Mouse (Mus musculus) hindbrain, embryonic 12.5 days (tissue): ENCODE measurements at regions not wholly inside any gene's neighbourhood (a gene's known extent, or its start where the extent isn't known, plus 50 kb on each side); places are given as distances from the start of the nearest gene placed in this dataset.

ENCODE experiments used
- ATAC-seq: fragments of 200-750 bp; cut with Nextera tagmentation; 2 replicates; pipeline ENCODE4 v1.8.0; 2017; ENCODE audit warnings: moderate TSS enrichment; ENCODE audit not compliant: low FRiP score
- H3K27ac ChIP-seq: fragments of 300-500 bp; sonication (generic); 2 replicates; pipeline ENCODE4 v1.5.1; 2016; ENCODE audit warnings: mild to moderate bottlenecking
- H3K27me3 ChIP-seq: fragments of 300-500 bp; sonication (generic); 2 replicates; pipeline ENCODE4 v1.6.1; 2016; ENCODE audit warnings: mild to moderate bottlenecking
- H3K36me3 ChIP-seq: fragments of 300-500 bp; sonication (generic); 2 replicates; pipeline ENCODE4 v1.6.1; 2016; ENCODE audit warnings: mild to moderate bottlenecking
- H3K4me1 ChIP-seq: fragments of 300-500 bp; sonication (generic); 2 replicates; pipeline ENCODE4 v1.6.1; 2016
- H3K4me2 ChIP-seq: fragments of 300-500 bp; sonication (generic); replicated peaks from 2 replicates; pipeline ENCODE4 v1.6.1; 2016; ENCODE audit warnings: mild to moderate bottlenecking
- H3K4me3 ChIP-seq: fragments of 300-500 bp; sonication (generic); 2 replicates; pipeline ENCODE4 v1.5.1; 2016; ENCODE audit warnings: mild to moderate bottlenecking
- H3K9ac ChIP-seq: fragments of 300-500 bp; sonication (generic); 2 replicates; pipeline ENCODE4 v1.6.1; 2016; ENCODE audit warnings: mild to moderate bottlenecking, moderate library complexity
- H3K9me3 ChIP-seq: fragments of 300-500 bp; sonication (generic); replicated peaks from 2 replicates; pipeline ENCODE4 v1.6.1; 2016; ENCODE audit warnings: mild to moderate bottlenecking
- WGBS: fragments of 180-500 bp; shearing (Covaris S2); methylation state at CpG from one replicate; pipeline ENCODE4 v1.1.7; 2016; 5-methylcytosine and 5-hydroxymethylcytosine counted together

- Histone ChIP-seq H3K9me3 (no peaks in the 10 kb centered on the region), H3K4me2 (no peak overlapping the region), H3K36me3 (no peaks in the 10 kb centered on the region), H3K27ac (no peak overlapping the region), H3K4me3 (no peak overlapping the region), H3K27me3 (no peaks in the 10 kb centered on the region), H3K9ac (no peak overlapping the region), H3K4me1 (peaks cover 11% of the 10 kb centered on the region)
- WGBS, result 59% methylated on average over 3 of the region's 3 CpGs
- no peak for ATAC-seq
Observed at GRCm38 (mm10) chr6:4413201-4413600, 91.4 kb upstream of the Col1a2 start.

GRCm38 (mm10) chr6:4414166-4414565 is 90.4 kb upstream of the Col1a2 start:
- H3K36me3 ChIP-seq, result no peaks in the 10 kb centered on the region
- 38% methylated on average over 6 of the region's 6 CpGs for WGBS
- no peaks in the 10 kb centered on the region for H3K27me3 ChIP-seq
- ATAC-seq, result no peak
- H3K9me3 ChIP-seq, result no peaks in the 10 kb centered on the region
- H3K27ac ChIP-seq, result no peak overlapping the region
- H3K9ac ChIP-seq, result no peak overlapping the region
- H3K4me3 ChIP-seq, result no peak overlapping the region
- no peak overlapping the region for H3K4me2 ChIP-seq
- H3K4me1 ChIP-seq, result peaks cover 15% of the 10 kb centered on the region

DNA sequence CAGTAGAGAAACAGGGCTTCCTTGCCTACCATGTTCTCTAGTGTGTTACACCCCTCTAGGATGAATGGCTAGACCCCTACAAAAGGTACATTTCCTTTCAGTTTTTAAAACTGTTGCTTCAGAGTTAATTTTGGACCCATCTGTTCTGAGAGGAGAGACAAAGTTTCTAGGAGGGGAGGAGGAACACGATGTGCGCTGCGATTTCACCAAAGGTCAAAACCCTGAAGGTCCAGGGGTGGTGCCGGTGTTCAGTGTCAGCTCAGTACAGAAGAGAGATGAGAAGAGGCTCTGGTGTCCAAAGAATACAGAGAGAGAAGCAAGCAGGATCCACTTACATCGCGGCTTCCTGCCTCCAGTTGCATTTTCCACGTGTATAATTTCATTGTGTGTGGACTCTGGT is 89.4 kb upstream of the Col1a2 start:
- Histone ChIP-seq H3K9me3 (no peaks in the 10 kb centered on the region), H3K4me3 (no peak overlapping the region), H3K27me3 (no peaks in the 10 kb centered on the region), H3K27ac (no peak overlapping the region), H3K4me2 (no peak overlapping the region), H3K36me3 (no peaks in the 10 kb centered on the region), H3K4me1 (peaks cover 15% of the 10 kb centered on the region), H3K9ac (no peak overlapping the region)
- no peak for ATAC-seq
- WGBS, result 71% methylated on average over 7 of the region's 7 CpGs

- H3K4me1 ChIP-seq, result peaks cover 15% of the 10 kb centered on the region
- H3K9me3 ChIP-seq, result no peaks in the 10 kb centered on the region
- no peak overlapping the region for H3K9ac ChIP-seq
- no peaks in the 10 kb centered on the region for H3K36me3 ChIP-seq
- H3K4me2 ChIP-seq, result 0 out of 2 replicates have a peak overlapping the region, but pooled peaks have one; percentile 21
- peak; percentile 71 for ATAC-seq
- no peaks in the 10 kb centered on the region for H3K27me3 ChIP-seq
- H3K4me3 ChIP-seq, result no peak overlapping the region
- 35% methylated on average over 6 of the region's 6 CpGs for WGBS
- H3K27ac ChIP-seq, result peak overlapping the region; percentile 55; the same call in 1 of the 2 replicates
Observed at GRCm38 (mm10) chr6:4417247-4417709, 87.3 kb upstream of the Col1a2 start.

DNA sequence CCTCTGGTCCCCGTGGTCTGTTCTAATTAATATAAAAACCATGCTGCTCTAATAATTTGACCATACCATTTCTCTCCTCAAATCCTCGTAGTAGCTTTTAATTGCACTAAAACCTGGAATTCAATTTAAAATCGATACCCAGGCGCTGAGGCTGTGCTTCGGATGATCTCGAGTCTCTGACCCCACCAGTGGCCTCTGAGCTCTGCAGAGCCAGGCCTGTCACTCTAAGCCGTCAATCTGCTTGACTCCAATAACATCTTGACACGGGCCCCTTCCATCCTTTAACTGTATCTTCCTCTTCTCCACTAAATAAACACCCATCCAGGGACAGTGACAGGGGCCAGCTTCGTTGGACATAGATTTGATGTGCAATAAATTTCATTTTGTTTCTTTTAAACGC is 86.2 kb upstream of the Col1a2 start:
- Histone ChIP-seq H3K27ac (no peak overlapping the region), H3K9me3 (no peaks in the 10 kb centered on the region), H3K9ac (no peak overlapping the region), H3K4me2 (no peak overlapping the region), H3K4me1 (peaks cover 15% of the 10 kb centered on the region), H3K27me3 (no peaks in the 10 kb centered on the region), H3K36me3 (no peaks in the 10 kb centered on the region), H3K4me3 (no peak overlapping the region)
- 51% methylated on average over 10 of the region's 10 CpGs for WGBS
- ATAC-seq, result no peak

DNA sequence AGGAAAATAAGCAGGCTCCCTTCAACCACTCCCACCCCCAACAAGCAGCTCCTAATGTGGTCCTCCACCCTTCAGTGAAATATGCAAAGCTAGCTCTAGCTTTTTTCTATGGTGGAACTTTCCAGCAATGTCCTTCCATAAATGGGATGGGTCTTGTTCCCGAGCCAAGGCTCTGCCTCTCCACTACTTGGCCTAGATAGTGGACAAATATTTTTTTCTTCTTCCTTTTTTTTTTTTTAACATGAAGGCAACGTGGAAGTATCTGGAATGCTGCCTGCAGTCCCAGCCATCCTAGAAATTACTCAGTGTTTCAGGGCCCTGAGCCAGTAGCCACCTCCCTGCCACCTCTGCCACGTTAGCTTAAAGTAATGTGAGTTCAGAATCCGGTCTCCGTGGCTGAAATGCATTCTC is 85.7 kb upstream of the Col1a2 start:
- Histone ChIP-seq H3K4me2 (no peak overlapping the region), H3K9ac (no peak overlapping the region), H3K27ac (no peak overlapping the region), H3K4me1 (peaks cover 15% of the 10 kb centered on the region), H3K27me3 (no peaks in the 10 kb centered on the region), H3K36me3 (no peaks in the 10 kb centered on the region), H3K9me3 (no peaks in the 10 kb centered on the region), H3K4me3 (no peak overlapping the region)
- no peak for ATAC-seq
- 76% methylated on average over 5 of the region's 5 CpGs for WGBS

GRCm38 (mm10) chr6:4421466-4421865 is 83.1 kb upstream of the Col1a2 start:
- no peak overlapping the region for H3K27ac ChIP-seq
- no peak overlapping the region for H3K4me2 ChIP-seq
- no peaks in the 10 kb centered on the region for H3K9me3 ChIP-seq
- H3K27me3 ChIP-seq, result no peaks in the 10 kb centered on the region
- H3K36me3 ChIP-seq, result no peaks in the 10 kb centered on the region
- H3K9ac ChIP-seq, result no peak overlapping the region
- no peak for ATAC-seq
- no peak overlapping the region for H3K4me3 ChIP-seq
- WGBS, result 84% methylated on average over 7 of the region's 7 CpGs
- H3K4me1 ChIP-seq, result peaks cover 15% of the 10 kb centered on the region

GRCm38 (mm10) chr6:4427122-4427521 is 77.5 kb upstream of the Col1a2 start:
- Histone ChIP-seq H3K27me3 (no peaks in the 10 kb centered on the region), H3K9me3 (no peaks in the 10 kb centered on the region), H3K4me1 (peaks cover 4% of the 10 kb centered on the region; the same call in 1 of the 2 replicates), H3K4me2 (no peak overlapping the region), H3K27ac (no peak overlapping the region), H3K4me3 (no peak overlapping the region), H3K36me3 (no peaks in the 10 kb centered on the region), H3K9ac (no peak overlapping the region)
- ATAC-seq, result no peak
- WGBS, result 94% methylated on average over 4 of the region's 4 CpGs

- ATAC-seq, result no peak
- Histone ChIP-seq H3K27me3 (no peaks in the 10 kb centered on the region), H3K27ac (no peak overlapping the region), H3K9me3 (no peaks in the 10 kb centered on the region), H3K4me1 (peaks cover 4% of the 10 kb centered on the region; the same call in 1 of the 2 replicates), H3K4me3 (no peak overlapping the region), H3K4me2 (no peak overlapping the region), H3K36me3 (no peaks in the 10 kb centered on the region), H3K9ac (no peak overlapping the region)
- 73% methylated on average over 1 of the region's 1 CpGs for WGBS
Observed at GRCm38 (mm10) chr6:4430704-4431310, 73.8 kb upstream of the Col1a2 start.

GRCm38 (mm10) chr6:4432192-4432591 is 72.4 kb upstream of the Col1a2 start:
- whole genome bisulfite sequencing, result 85% methylated on average over 8 of the region's 8 CpGs
- Histone ChIP-seq H3K27me3 (no peaks in the 10 kb centered on the region), H3K27ac (no peak overlapping the region), H3K4me1 (peaks cover 4% of the 10 kb centered on the region; the same call in 1 of the 2 replicates), H3K4me3 (no peak overlapping the region), H3K36me3 (no peaks in the 10 kb centered on the region), H3K9me3 (no peaks in the 10 kb centered on the region), H3K9ac (no peak overlapping the region), H3K4me2 (no peak overlapping the region)
- ATAC-seq, result no peak

DNA sequence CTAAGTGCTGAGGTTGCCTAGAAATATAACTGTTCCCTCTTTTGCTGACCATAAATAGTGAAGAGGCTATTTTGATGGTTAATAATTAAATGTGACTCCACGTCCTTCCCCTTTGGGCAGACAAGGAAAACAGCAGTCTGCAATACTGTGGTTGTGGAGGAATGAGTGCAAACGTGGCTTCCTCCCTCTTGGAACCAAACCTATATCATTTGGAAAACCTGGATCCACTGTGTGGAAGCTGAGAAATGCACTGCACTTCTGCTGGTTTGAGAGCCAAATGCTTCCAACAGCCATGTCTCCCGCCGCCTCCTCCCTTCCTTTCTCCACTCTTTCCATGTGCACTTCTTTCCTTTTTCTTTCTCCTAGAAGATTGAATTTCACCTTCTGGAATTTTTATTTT is 68.2 kb upstream of the Col1a2 start:
- Histone ChIP-seq H3K4me3 (no peak overlapping the region), H3K27me3 (no peaks in the 10 kb centered on the region), H3K4me1 (no peaks in the 10 kb centered on the region), H3K36me3 (no peaks in the 10 kb centered on the region), H3K9me3 (no peaks in the 10 kb centered on the region), H3K9ac (no peak overlapping the region), H3K4me2 (no peak overlapping the region), H3K27ac (no peak overlapping the region)
- 66% methylated on average over 4 of the region's 4 CpGs for WGBS
- ATAC-seq, result no peak

DNA sequence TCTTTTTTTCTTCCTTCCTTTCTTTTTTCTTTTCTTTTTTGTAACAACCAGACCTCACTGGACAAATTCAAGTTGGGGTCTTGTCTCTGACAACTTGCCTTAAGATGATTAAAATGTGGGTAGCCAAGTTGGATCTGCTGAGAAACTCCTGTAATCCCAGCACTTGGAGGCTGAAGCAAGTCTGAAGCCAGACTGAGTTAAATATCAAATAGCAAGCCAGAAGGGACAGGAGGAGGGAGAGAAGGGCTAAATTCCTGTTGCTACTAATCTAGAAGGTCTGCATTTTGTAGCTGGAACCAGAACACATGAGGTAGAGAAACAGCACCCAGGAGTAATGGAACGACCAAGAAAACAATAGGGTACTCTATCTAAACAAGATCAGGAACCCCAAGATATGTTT is 67.7 kb upstream of the Col1a2 start:
- no peaks in the 10 kb centered on the region for H3K27me3 ChIP-seq
- H3K4me1 ChIP-seq, result no peaks in the 10 kb centered on the region
- no peaks in the 10 kb centered on the region for H3K36me3 ChIP-seq
- H3K27ac ChIP-seq, result no peak overlapping the region
- H3K4me2 ChIP-seq, result no peak overlapping the region
- H3K4me3 ChIP-seq, result no peak overlapping the region
- ATAC-seq, result no peak
- H3K9ac ChIP-seq, result no peak overlapping the region
- 71% methylated on average over 1 of the region's 1 CpGs for WGBS
- H3K9me3 ChIP-seq, result no peaks in the 10 kb centered on the region

DNA sequence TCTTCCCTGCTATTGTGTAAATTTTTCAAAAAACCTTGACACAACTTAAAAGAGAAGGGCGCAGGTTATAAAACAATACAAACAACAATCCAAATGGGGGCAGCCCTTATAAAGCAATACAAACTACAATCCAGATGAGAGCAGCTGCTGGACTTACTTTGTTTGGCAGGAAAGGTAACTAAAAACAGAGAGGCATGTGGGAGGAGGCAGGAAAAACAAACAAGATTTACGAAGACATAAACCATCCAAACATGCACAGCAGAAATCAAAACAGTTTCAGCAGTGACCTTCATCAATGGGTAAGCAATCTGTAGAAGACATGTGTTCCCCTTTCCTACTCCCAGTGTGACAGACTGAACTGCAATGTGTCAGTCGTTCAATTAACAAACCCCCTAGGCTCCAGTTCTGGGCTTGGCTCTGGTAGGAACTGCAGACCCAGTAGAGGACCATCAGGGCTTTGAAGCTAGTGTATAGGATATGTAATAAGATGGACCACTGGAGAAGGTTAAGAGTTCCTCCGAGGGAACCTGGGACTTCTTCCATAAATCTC is 62.9 kb upstream of the Col1a2 start:
- Histone ChIP-seq H3K9ac (no peak overlapping the region), H3K9me3 (no peaks in the 10 kb centered on the region), H3K27me3 (no peaks in the 10 kb centered on the region), H3K36me3 (no peaks in the 10 kb centered on the region), H3K27ac (no peak overlapping the region), H3K4me1 (no peaks in the 10 kb centered on the region), H3K4me2 (no peak overlapping the region), H3K4me3 (no peak overlapping the region)
- WGBS, result 71% methylated on average over 4 of the region's 4 CpGs
- ATAC-seq, result no peak
